Mouse (Mus musculus) stomach, adult 2 months (tissue): ENCODE measurements around the gene Cenph. TPM values are rescaled to one million over a fixed set of nuclear protein-coding genes. Genes with fewer than 3 reads are reported as not detected.

Experiments
- polyA plus RNA-seq: library from polyadenylated mRNA; depleted of rRNA; stranded (reverse); fragments of >200 nt; gene quantifications from 2 replicates; pipeline ENCODE4 v1.2.3, GENCODE M21; 2012; rRNA removed

Gene Cenph
- polyA plus RNA-seq: 0.09 TPM in 1 of 2 replicates, not detected in the other

GRCm38 (mm10) chr13:100775252-100776055 lies at the start of gene Cenph:
TSS of gene Cenph (minus strand) at chr13:100775899.

GRCm38 (mm10) chr13:100786414-100786867 lies 10.7 kb upstream of the Cenph start, which contains the start of gene Ccnb1:
TSS of gene Ccnb1 (minus strand) at chr13:100786570.

GRCm38 (mm10) chr13:100744036-100744744 lies 31.5 kb downstream of the Cenph start, which contains the start of gene Mrps36:
TSS of gene Mrps36 (minus strand) at chr13:100744659.

GRCm38 (mm10) chr13:100730861-100731176 lies 44.9 kb downstream of the Cenph start, which contains the start of gene Cdk7:
TSS of gene Cdk7 (minus strand) at chr13:100730939.

Other genes with a start within 250 kb of the Cenph start
- 3.3 and 5.5 TPM in 2 replicates for gene Ocln, start 223.2 kb downstream of the Cenph start, polyA plus RNA-seq
- 4.3 and 5.3 TPM in 2 replicates for gene Marveld2, start 158.9 kb downstream of the Cenph start, polyA plus RNA-seq
- gene Ak6, start 124.9 kb downstream of the Cenph start, polyA plus RNA-seq: 4.1 and 4.6 TPM in 2 replicates
- 0.14 and 0.57 TPM in 2 replicates for gene Rad17, start 124.8 kb downstream of the Cenph start, polyA plus RNA-seq
- gene Taf9, start 124.3 kb downstream of the Cenph start, polyA plus RNA-seq: not detected in 2 replicates
- gene Ccdc125, start 106.2 kb downstream of the Cenph start, polyA plus RNA-seq: 0.24 and 0.35 TPM in 2 replicates
- gene Cdk7, start 45.0 kb downstream of the Cenph start, polyA plus RNA-seq: 3.8 and 5.3 TPM in 2 replicates
- 10.3 and 11.9 TPM in 2 replicates for gene Mrps36, start 31.2 kb downstream of the Cenph start, polyA plus RNA-seq
- gene Ccnb1, start 10.7 kb upstream of the Cenph start, polyA plus RNA-seq: 2.4 and 3.7 TPM in 2 replicates
- 5.9 and 6.8 TPM in 2 replicates for gene Slc30a5, start 57.5 kb upstream of the Cenph start, polyA plus RNA-seq